Mouse (Mus musculus): ENCODE results near the gene Pigv.

- no peak for TF ChIP-seq CTCF (IDR thresholded peaks at IDR 0.05; ENCODE audit: extremely low read depth, insufficient read depth, insufficient read length, insufficient replicate concordance)
- no peak for TF ChIP-seq POLR2A (IDR thresholded peaks at IDR 0.05; ENCODE audit: low read depth, low read length)
Measured at GRCm38 (mm10) chr4:133613026-133613425, 59.4 kb downstream of the Pigv start.

All from spleen, adult 2 months (tissue).